Mouse (Mus musculus): ENCODE measurements around the gene Sumf2. TPM values are rescaled to one million over a fixed set of nuclear protein-coding genes. Genes with fewer than 3 reads are reported as not detected.

Sumf2 gene
- polyA plus RNA-seq, 1 experiment from 2014 or later, result 29.1 TPM

DNA sequence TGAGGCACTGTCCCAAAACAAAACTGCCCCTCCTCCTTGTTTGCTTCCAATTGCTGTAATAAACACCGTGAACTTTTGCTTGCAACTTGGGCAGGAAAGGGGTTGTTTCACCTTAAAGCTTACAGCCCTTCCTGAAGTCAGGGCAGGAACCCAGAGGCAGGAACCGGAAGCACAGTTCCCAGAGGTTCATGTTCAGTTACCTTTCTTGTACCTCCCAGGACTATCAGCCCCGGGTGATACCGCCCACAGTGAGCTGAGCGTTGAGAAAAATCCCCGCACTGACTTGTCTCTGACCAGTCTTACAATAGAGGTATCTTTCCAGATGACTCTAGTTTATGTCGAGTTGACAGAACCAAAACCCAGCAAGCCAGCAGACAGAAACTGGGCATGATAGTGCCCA is 62.8 kb downstream of the Sumf2 start:
- ATAC-seq (ENCODE audit: low FRiP score, low read depth), result no peak
- Histone ChIP-seq H3K9ac (no peak overlapping the region), H3K27ac (replicated peaks) (no peak overlapping the region), H3K36me3 (no peaks in the 10 kb centered on the region), H3K9me3 (no peaks in the 10 kb centered on the region), H3K4me1 (replicated peaks) (peaks cover 15% of the 10 kb centered on the region), H3K27me3 (no peaks in the 10 kb centered on the region), H3K4me2 (peak overlapping the region; percentile 75; the same call in 1 of the 2 replicates), H3K4me3 (no peak overlapping the region)
- 85% methylated on average over 7 of the region's 7 CpGs for WGBS

Other genes starting within 250 kb of the Sumf2 start
- 5.7 and 7.1 TPM in 2 replicates for gene Zfp11, start 176.9 kb upstream of the Sumf2 start, polyA plus RNA-seq (2015; fragmentation: Nextera tagmentation; extraction: Ambion mirVana)
- gene Sept14, start 138.5 kb upstream of the Sumf2 start, polyA plus RNA-seq (2015; fragmentation: Nextera tagmentation; extraction: Ambion mirVana), result not detected in 2 replicates
- 162 and 169 TPM in 2 replicates for gene Mrps17, start 131.5 kb upstream of the Sumf2 start, polyA plus RNA-seq (2015; fragmentation: Nextera tagmentation; extraction: Ambion mirVana)
- 90.7 and 91.6 TPM in 2 replicates for gene Nipsnap2, start 121.9 kb upstream of the Sumf2 start, polyA plus RNA-seq (2015; fragmentation: Nextera tagmentation; extraction: Ambion mirVana)
- gene Psph, start 59.5 kb upstream of the Sumf2 start, polyA plus RNA-seq (2015; fragmentation: Nextera tagmentation; extraction: Ambion mirVana), result 34.7 and 38.5 TPM in 2 replicates
- 711 and 732 TPM in 2 replicates for gene Chchd2, start 40.5 kb downstream of the Sumf2 start, polyA plus RNA-seq (2015; fragmentation: Nextera tagmentation; extraction: Ambion mirVana)
- gene Zbed5, start 48.7 kb downstream of the Sumf2 start, polyA plus RNA-seq (2015; fragmentation: Nextera tagmentation; extraction: Ambion mirVana), result 13.6 and 14.2 TPM in 2 replicates
- gene Phkg1, start 51.6 kb downstream of the Sumf2 start, polyA plus RNA-seq (2015; fragmentation: Nextera tagmentation; extraction: Ambion mirVana), result 0.69 and 0.79 TPM in 2 replicates
- 4.8 and 5.0 TPM in 2 replicates for gene Nupr1l, start 61.6 kb downstream of the Sumf2 start, polyA plus RNA-seq (2015; fragmentation: Nextera tagmentation; extraction: Ambion mirVana)
- 31.3 and 33.4 TPM in 2 replicates for gene Vkorc1l1, start 95.0 kb downstream of the Sumf2 start, polyA plus RNA-seq (2015; fragmentation: Nextera tagmentation; extraction: Ambion mirVana)
- gene Gusb, start 156.1 kb downstream of the Sumf2 start, polyA plus RNA-seq (2015; fragmentation: Nextera tagmentation; extraction: Ambion mirVana), result 31.9 and 33.9 TPM in 2 replicates
- 37.4 and 39.5 TPM in 2 replicates for gene Asl, start 182.3 kb downstream of the Sumf2 start, polyA plus RNA-seq (2015; fragmentation: Nextera tagmentation; extraction: Ambion mirVana)
- 82.2 and 83.2 TPM in 2 replicates for gene Crcp, start 182.3 kb downstream of the Sumf2 start, polyA plus RNA-seq (2015; fragmentation: Nextera tagmentation; extraction: Ambion mirVana)
- gene Tpst1, start 226.3 kb downstream of the Sumf2 start, polyA plus RNA-seq (2015; fragmentation: Nextera tagmentation; extraction: Ambion mirVana), result 57.2 and 59.8 TPM in 2 replicates

All from hindbrain, embryonic 15.5 days (tissue).